Mouse (Mus musculus): ENCODE measurements around the gene Adap1. TPM values are rescaled to one million over a fixed set of nuclear protein-coding genes. Genes with fewer than 3 reads are reported as not detected.

Adap1 gene
- total and polyA plus RNA-seq, 2 experiments from 2014 or later, result 0.53 to 1.00 TPM

GRCm38 (mm10) chr5:139358653-139359052, 33.2 kb upstream of the Adap1 start:
- WGBS, result 34% methylated on average over 2 of the region's 2 CpGs
- DNase-seq (ENCODE audit: low spot score), result peak; percentile 62
- no peak overlapping the region for H3K4me3 ChIP-seq (ENCODE audit: low read depth, low read length)
- peak; percentile 77 for ATAC-seq (ENCODE audit: insufficient read depth, low read depth)
- H3K9me3 ChIP-seq (replicated peaks; ENCODE audit: control insufficient read depth, low read length), result no peaks in the 10 kb centered on the region
- H3K27ac ChIP-seq (ENCODE audit: low read depth), result no peak overlapping the region
- no peak overlapping the region for H3K4me2 ChIP-seq (ENCODE audit: low read depth, low read length)
- no peaks in the 10 kb centered on the region for H3K27me3 ChIP-seq (ENCODE audit: control insufficient read depth, insufficient read depth, low read length)
- H3K9ac ChIP-seq (replicated peaks; ENCODE audit: low read depth, low read length), result no peak overlapping the region
- no peaks in the 10 kb centered on the region for H3K36me3 ChIP-seq (replicated peaks; ENCODE audit: control insufficient read depth, insufficient read depth, low read length)
- H3K4me1 ChIP-seq (ENCODE audit: control insufficient read depth, insufficient read depth), result no peaks in the 10 kb centered on the region
- TF ChIP-seq EP300 (IDR thresholded peaks at IDR 0.05; ENCODE audit: low read depth) (no peak), CTCF (IDR thresholded peaks at IDR 0.05; ENCODE audit: low read depth) (peak; percentile 73)

- Histone ChIP-seq H3K9ac (replicated peaks; ENCODE audit: low read depth, low read length) (no peak overlapping the region), H3K4me2 (ENCODE audit: low read depth, low read length) (no peak overlapping the region), H3K27ac (ENCODE audit: low read depth) (no peak overlapping the region), H3K9me3 (replicated peaks; ENCODE audit: control insufficient read depth, low read length) (no peaks in the 10 kb centered on the region), H3K27me3 (ENCODE audit: control insufficient read depth, insufficient read depth, low read length) (0 out of 2 replicates have a peak, but pooled peaks cover 4% of the 10 kb centered on the region), H3K4me1 (ENCODE audit: control insufficient read depth, insufficient read depth) (no peaks in the 10 kb centered on the region), H3K4me3 (ENCODE audit: low read depth, low read length) (no peak overlapping the region), H3K36me3 (replicated peaks; ENCODE audit: control insufficient read depth, insufficient read depth, low read length) (no peaks in the 10 kb centered on the region)
- TF ChIP-seq EP300 (IDR thresholded peaks at IDR 0.05; ENCODE audit: low read depth) (no peak), CTCF (IDR thresholded peaks at IDR 0.05; ENCODE audit: low read depth) (peak; percentile 97)
- peak; percentile 39; the same call in 1 of the 2 replicates for ATAC-seq (ENCODE audit: insufficient read depth, low read depth)
- peak; percentile 57 for DNase-seq (ENCODE audit: low spot score)
- 32% methylated on average over 19 of the region's 19 CpGs for WGBS
Measured at GRCm38 (mm10) chr5:139355235-139355772, 29.9 kb upstream of the Adap1 start.

GRCm38 (mm10) chr5:139353946-139354345, 28.5 kb upstream of the Adap1 start:
- Histone ChIP-seq H3K4me1 (ENCODE audit: control insufficient read depth, insufficient read depth) (no peaks in the 10 kb centered on the region), H3K9ac (replicated peaks; ENCODE audit: low read depth, low read length) (no peak overlapping the region), H3K27me3 (ENCODE audit: control insufficient read depth, insufficient read depth, low read length) (0 out of 2 replicates have a peak, but pooled peaks cover 4% of the 10 kb centered on the region), H3K9me3 (replicated peaks; ENCODE audit: control insufficient read depth, low read length) (no peaks in the 10 kb centered on the region), H3K4me3 (ENCODE audit: low read depth, low read length) (no peak overlapping the region), H3K4me2 (ENCODE audit: low read depth, low read length) (no peak overlapping the region), H3K27ac (ENCODE audit: low read depth) (no peak overlapping the region), H3K36me3 (replicated peaks; ENCODE audit: control insufficient read depth, insufficient read depth, low read length) (no peaks in the 10 kb centered on the region)
- DNase-seq (ENCODE audit: low spot score), result no peak
- WGBS, result 83% methylated on average over 11 of the region's 11 CpGs
- no peak for TF ChIP-seq EP300 (IDR thresholded peaks at IDR 0.05; ENCODE audit: low read depth)
- TF ChIP-seq CTCF (IDR thresholded peaks at IDR 0.05; ENCODE audit: low read depth), result no peak
- ATAC-seq (ENCODE audit: insufficient read depth, low read depth), result no peak

- Histone ChIP-seq H3K4me1 (ENCODE audit: control insufficient read depth, insufficient read depth) (no peaks in the 10 kb centered on the region), H3K27ac (ENCODE audit: low read depth) (no peak overlapping the region), H3K4me2 (ENCODE audit: low read depth, low read length) (no peak overlapping the region), H3K9ac (replicated peaks; ENCODE audit: low read depth, low read length) (no peak overlapping the region), H3K27me3 (ENCODE audit: control insufficient read depth, insufficient read depth, low read length) (0 out of 2 replicates have a peak, but pooled peaks cover 4% of the 10 kb centered on the region), H3K9me3 (replicated peaks; ENCODE audit: control insufficient read depth, low read length) (no peaks in the 10 kb centered on the region), H3K4me3 (ENCODE audit: low read depth, low read length) (no peak overlapping the region), H3K36me3 (replicated peaks; ENCODE audit: control insufficient read depth, insufficient read depth, low read length) (no peaks in the 10 kb centered on the region)
- DNase-seq (ENCODE audit: low spot score) (no peak), ATAC-seq (ENCODE audit: insufficient read depth, low read depth) (no peak)
- TF ChIP-seq CTCF (IDR thresholded peaks at IDR 0.05; ENCODE audit: low read depth) (peak; percentile 7; the same call in 1 of the 2 replicates), EP300 (IDR thresholded peaks at IDR 0.05; ENCODE audit: low read depth) (no peak)
- 52% methylated on average over 10 of the region's 10 CpGs for WGBS
Measured at GRCm38 (mm10) chr5:139353496-139353895, 28.1 kb upstream of the Adap1 start.

GRCm38 (mm10) chr5:139352317-139352716, 26.9 kb upstream of the Adap1 start, which contains the start of gene Cyp2w1:
TSS of gene Cyp2w1 (plus strand) at chr5:139352617.
- DNase-seq (ENCODE audit: low spot score) (no peak), ATAC-seq (ENCODE audit: insufficient read depth, low read depth) (no peak)
- Histone ChIP-seq H3K27ac (ENCODE audit: low read depth) (peak within 1 kb of the TSS; percentile 16; the same call in 1 of the 2 replicates), H3K9me3 (replicated peaks; ENCODE audit: control insufficient read depth, low read length) (no peaks in the 10 kb centered on the region), H3K4me1 (ENCODE audit: control insufficient read depth, insufficient read depth) (no peaks in the 10 kb centered on the region), H3K27me3 (ENCODE audit: control insufficient read depth, insufficient read depth, low read length) (0 out of 2 replicates have a peak, but pooled peaks cover 4% of the 10 kb centered on the region), H3K36me3 (replicated peaks; ENCODE audit: control insufficient read depth, insufficient read depth, low read length) (no peaks in the 10 kb centered on the region), H3K4me3 (ENCODE audit: low read depth, low read length) (no peak within 1 kb of the TSS), H3K4me2 (ENCODE audit: low read depth, low read length) (no peak within 1 kb of the TSS), H3K9ac (replicated peaks; ENCODE audit: low read depth, low read length) (no peak within 1 kb of the TSS)
- TF ChIP-seq EP300 (IDR thresholded peaks at IDR 0.05; ENCODE audit: low read depth) (no peak), CTCF (IDR thresholded peaks at IDR 0.05; ENCODE audit: low read depth) (no peak)
- 47% methylated on average over 6 of the region's 6 CpGs for WGBS

GRCm38 (mm10) chr5:139351628-139352027, 26.2 kb upstream of the Adap1 start:
- TF ChIP-seq EP300 (IDR thresholded peaks at IDR 0.05; ENCODE audit: low read depth) (no peak), CTCF (IDR thresholded peaks at IDR 0.05; ENCODE audit: low read depth) (no peak)
- H3K36me3 ChIP-seq (replicated peaks; ENCODE audit: control insufficient read depth, insufficient read depth, low read length), result no peaks in the 10 kb centered on the region
- no peak for DNase-seq (ENCODE audit: low spot score)
- no peak overlapping the region for H3K4me2 ChIP-seq (ENCODE audit: low read depth, low read length)
- no peak overlapping the region for H3K4me3 ChIP-seq (ENCODE audit: low read depth, low read length)
- H3K27ac ChIP-seq (ENCODE audit: low read depth), result peak overlapping the region; percentile 16; the same call in 1 of the 2 replicates
- ATAC-seq (ENCODE audit: insufficient read depth, low read depth), result no peak
- no peak overlapping the region for H3K9ac ChIP-seq (replicated peaks; ENCODE audit: low read depth, low read length)
- H3K9me3 ChIP-seq (replicated peaks; ENCODE audit: control insufficient read depth, low read length), result no peaks in the 10 kb centered on the region
- H3K4me1 ChIP-seq (ENCODE audit: control insufficient read depth, insufficient read depth), result no peaks in the 10 kb centered on the region
- 0 out of 2 replicates have a peak, but pooled peaks cover 4% of the 10 kb centered on the region for H3K27me3 ChIP-seq (ENCODE audit: control insufficient read depth, insufficient read depth, low read length)
- 31% methylated on average over 8 of the region's 8 CpGs for WGBS
